Mouse (Mus musculus): ENCODE measurements around the gene Gm17334.

The Gm17334 gene

GRCm38 (mm10) chr11:53773087-53773486 lies at the start of gene Gm17334:
TSS of gene Gm17334 (minus strand) at chr11:53773187.
- no peak for DNase-seq (ENCODE audit: low spot score)

- DNase-seq (ENCODE audit: low spot score) = no peak
Observed at GRCm38 (mm10) chr11:53821945-53822338, 49.0 kb upstream of the Gm17334 start.

GRCm38 (mm10) chr11:53821230-53821944 lies 48.4 kb upstream of the Gm17334 start:
- DNase-seq (ENCODE audit: low spot score) = no peak

- no peak for DNase-seq (ENCODE audit: low spot score)
Observed at GRCm38 (mm10) chr11:53820516-53821170, 47.7 kb upstream of the Gm17334 start.

- no peak for DNase-seq (ENCODE audit: low spot score)
Observed at GRCm38 (mm10) chr11:53819511-53819910, 46.5 kb upstream of the Gm17334 start.

DNA sequence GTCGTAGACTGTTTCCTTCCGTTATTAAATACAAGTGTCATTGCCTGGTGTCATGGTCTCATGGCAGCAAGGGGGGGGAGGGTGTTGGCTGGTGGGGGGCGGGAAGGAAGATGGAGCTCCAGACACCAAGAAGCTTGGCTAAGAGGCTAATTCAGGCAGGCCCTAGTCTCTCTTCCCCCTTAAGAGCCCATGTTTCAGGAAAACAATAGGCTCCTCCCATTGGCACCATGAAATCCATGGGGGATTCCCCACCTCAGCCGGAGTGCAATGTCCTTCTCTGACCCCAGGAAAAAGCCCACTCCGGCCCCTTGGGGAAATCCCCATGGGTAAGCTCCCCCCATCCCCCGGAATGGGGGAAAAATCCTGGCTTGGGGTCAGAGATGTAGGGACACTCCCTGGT lies 45.8 kb upstream of the Gm17334 start:
- no peak for DNase-seq (ENCODE audit: low spot score)

GRCm38 (mm10) chr11:53816841-53817375 lies 43.9 kb upstream of the Gm17334 start:
- no peak for DNase-seq (ENCODE audit: low spot score)

- DNase-seq (ENCODE audit: low spot score) = no peak
Observed at GRCm38 (mm10) chr11:53814810-53815209, 41.8 kb upstream of the Gm17334 start.

DNA sequence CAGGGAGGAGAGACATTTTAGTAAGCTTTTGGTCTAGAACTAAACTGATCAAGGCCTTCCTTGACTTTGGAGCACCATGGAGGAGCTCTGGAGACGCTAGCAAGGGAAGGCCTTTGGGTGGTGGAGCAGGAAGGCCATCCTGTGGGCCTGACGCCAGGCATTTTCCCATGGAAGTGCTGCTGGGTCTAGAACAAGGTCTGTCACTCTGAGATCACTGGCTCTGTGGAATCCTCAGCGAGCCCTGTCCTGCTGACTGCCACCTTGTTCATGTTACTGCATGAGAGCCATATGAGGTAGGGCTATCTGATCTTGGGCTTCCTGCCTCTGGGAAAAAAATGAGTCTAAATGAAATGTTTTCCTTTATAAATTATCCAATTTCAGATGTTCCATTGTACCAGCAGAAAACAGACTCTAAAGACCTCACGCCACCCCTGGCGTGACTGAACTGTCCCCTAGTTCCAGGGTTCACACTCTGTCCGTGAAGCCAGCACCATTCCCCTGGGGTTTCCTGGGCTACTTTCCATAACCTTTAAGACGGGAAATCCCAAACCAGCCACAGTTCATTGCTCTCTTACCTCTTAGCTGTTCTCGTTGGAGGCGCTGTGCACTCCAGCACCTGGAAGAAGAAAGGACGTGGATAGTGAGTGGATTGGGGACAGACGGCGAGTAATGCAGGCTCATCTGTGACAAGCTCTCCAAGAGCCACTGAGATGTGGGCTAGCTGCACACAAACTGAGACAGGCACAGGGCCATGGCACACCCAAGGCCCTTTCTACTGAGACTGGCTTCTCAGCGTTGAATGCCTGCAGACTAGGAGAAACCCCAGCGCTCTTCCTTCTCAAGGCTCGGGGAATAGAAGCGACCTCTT lies 40.2 kb upstream of the Gm17334 start:
- no peak for DNase-seq (ENCODE audit: low spot score)

- DNase-seq (ENCODE audit: low spot score) = no peak
Observed at GRCm38 (mm10) chr11:53811312-53811711, 38.3 kb upstream of the Gm17334 start.

GRCm38 (mm10) chr11:53810749-53811148 lies 37.8 kb upstream of the Gm17334 start:
- no peak for DNase-seq (ENCODE audit: low spot score)

GRCm38 (mm10) chr11:53810156-53810555 lies 37.2 kb upstream of the Gm17334 start:
- no peak for DNase-seq (ENCODE audit: low spot score)

DNA sequence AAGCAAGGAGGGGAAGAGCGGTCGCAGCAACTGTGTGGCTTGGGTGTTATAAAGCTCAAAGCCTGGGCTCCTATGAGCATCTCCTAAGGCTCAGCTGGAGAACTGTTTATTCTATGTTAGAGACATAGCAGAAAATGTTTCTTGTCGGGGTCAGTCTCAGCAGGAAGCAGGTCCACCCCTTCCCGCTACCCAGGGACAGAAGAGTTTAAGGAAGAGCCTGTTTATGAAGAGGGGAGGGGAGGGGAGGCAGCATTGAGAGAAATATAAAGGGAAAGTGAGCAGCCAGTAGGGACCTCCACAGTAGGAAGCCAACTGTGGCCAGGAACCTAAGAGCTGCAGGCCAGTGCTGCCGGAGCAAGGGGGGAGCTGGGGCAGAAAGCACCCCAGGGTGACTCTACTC lies 36.4 kb upstream of the Gm17334 start:
- no peak for DNase-seq (ENCODE audit: low spot score)

- peak; percentile 48 for DNase-seq (ENCODE audit: low spot score)
Observed at GRCm38 (mm10) chr11:53805786-53806185, 32.8 kb upstream of the Gm17334 start.

GRCm38 (mm10) chr11:53804569-53805344 lies 31.8 kb upstream of the Gm17334 start:
- no peak for DNase-seq (ENCODE audit: low spot score)

DNA sequence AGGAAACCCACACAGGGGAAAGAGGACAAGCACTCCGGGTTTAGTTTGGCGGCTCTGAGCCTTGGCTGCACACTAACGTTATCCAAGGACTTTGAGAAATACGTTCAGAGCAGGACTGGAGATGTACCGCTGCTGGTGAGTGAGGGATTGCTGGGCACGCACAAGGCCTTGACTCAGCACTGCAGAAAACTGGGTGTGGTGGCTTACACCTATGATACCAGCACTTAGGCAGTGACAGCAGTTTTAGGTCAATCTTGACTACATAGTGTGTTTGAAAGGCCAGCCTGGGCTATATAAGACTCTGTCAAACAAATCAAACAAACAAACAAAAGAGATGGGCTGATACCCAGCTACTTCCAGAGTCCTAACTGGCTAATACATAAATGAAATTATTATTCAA lies 30.5 kb upstream of the Gm17334 start:
- no peak for DNase-seq (ENCODE audit: low spot score)

DNA sequence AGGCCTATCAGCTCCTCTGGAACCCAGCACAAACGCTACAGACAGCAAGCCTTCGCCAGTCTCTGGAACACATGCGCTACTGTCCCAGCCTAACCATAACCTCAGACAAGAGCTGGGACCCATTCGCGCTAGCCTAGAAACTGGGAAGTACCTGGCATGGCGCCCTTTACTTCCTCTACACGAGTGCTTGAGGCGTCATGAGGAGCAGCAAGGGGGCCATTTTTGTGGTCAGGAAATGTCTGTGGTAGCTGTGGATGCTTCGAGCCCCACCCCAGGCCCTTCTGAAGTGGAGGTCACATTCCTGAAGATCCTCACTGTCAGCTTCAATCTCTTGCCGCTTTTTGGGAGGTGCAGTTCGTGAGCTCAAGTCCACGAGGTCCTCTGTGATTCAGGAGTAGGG lies 30.1 kb upstream of the Gm17334 start:
- DNase-seq (ENCODE audit: low spot score) = no peak

- DNase-seq (ENCODE audit: low spot score) = no peak
Observed at GRCm38 (mm10) chr11:53800975-53801374, 28.0 kb upstream of the Gm17334 start.

DNA sequence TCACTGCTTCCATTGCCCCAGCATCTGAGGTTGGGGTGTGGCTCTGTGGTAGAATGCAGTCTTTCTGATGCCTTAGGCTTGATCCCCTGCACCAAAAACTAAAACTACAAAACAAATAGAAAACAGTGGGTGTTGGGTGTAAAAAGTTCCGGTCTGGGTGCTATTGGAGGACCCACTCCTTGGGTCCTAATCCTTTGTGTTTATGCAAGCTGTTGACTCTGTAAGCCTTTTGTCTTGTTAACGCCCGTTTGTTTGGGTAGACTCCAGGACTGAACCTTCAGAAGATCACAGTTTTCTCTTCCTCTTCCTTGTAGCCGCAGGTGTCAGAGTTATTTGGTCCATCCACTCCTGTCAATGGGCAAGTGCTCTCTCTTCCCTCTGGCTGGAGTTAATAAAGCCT lies 27.0 kb upstream of the Gm17334 start:
- DNase-seq (ENCODE audit: low spot score) = no peak

- DNase-seq (ENCODE audit: low spot score) = no peak
Observed at GRCm38 (mm10) chr11:53798041-53798711, 25.2 kb upstream of the Gm17334 start.

DNA sequence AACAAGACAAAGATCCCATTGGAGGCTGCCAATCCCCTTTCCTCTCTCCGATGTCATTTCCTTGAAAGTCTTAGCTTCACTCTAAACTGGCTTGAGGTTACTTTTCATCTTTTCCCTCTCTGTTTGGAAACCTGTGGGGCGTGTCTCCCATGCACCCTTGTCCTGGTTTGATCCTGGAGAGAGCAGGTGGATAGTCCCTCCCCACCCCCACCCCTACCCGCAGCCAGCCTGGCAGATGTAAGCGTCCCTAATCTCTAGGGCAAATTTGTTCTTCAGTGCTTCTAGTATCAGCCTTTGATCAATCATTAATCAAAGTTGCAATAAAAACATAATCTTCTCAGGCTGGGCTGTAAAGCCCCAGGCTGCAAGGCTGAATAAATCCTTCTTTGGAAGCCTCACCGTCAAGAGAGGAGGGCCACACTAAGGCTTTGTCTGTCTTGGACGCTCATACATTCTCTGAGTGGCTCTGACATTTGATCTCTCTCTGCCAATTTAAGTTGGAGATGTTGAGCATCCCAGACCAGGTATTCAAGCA lies 24.5 kb upstream of the Gm17334 start:
- no peak for DNase-seq (ENCODE audit: low spot score)
